Mouse (Mus musculus) megakaryocyte, embryonic 14.5 days (primary cell): ENCODE results near the gene Fbxw7.

ENCODE experiments used
- FLI1 ChIP-seq: IDR thresholded peaks from 2 replicates; pipeline ENCODE4 v1.6.1; 2012; ENCODE audit warnings: low read length, inconsistent platforms, mixed read lengths
- GATA1 ChIP-seq: IDR thresholded peaks from 3 replicates; pipeline ENCODE4 v1.6.1; 2012; ENCODE audit warnings: mixed read lengths, low read length, inconsistent platforms, borderline replicate concordance

GRCm38 (mm10) chr3:85020137-85020536 is 205.1 kb downstream of the Fbxw7 start:
- TF ChIP-seq FLI1: no peak
- no peak for TF ChIP-seq GATA1
